Mouse (Mus musculus): ENCODE measurements around the gene Lama4.
A peak's percentile ranks its signal among the peaks of the same experiment; 100 is the strongest.

Lama4 gene

DNA sequence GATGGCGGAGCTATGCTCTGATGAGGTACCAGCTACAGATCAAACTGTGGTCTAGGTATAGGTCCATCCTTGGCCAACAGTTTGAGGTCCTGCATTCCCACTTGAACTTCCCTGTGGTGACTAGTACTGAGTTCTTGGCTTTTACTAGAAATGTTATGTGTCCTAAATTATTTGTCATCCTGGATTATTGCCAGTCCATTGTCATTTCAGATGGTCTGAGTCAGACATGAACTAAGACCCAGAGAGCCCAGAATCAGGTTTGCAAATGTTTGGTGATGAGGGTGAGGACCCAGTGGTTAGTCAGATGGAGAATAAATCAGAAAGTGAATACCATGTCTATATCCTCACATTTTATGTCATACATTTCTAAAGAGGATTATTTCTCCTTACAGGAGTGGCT lies 192.0 kb downstream of the Lama4 start:
- no peak for DNase-seq (ENCODE audit: low read depth, low spot score)

- DNase-seq (ENCODE audit: low read depth, low spot score) = peak; percentile 46
Measured at GRCm38 (mm10) chr10:39158306-39158705, 193.0 kb downstream of the Lama4 start.
